Mouse (Mus musculus) gastrocnemius, adult 8-10 months (tissue): ENCODE results near the gene Zfp119b. TPM values are rescaled to one million over a fixed set of nuclear protein-coding genes. Genes with fewer than 3 reads are reported as not detected.

Source experiments
- total RNA-seq, 4 experiments: library from RNA; stranded (reverse); gene quantifications; 2 replicates each; pipeline ENCODE4 v1.2.4; 2022

Zfp119b gene
- total RNA-seq, 4 experiments from 2014 or later: 3.9 to 4.3 (median 3.9) TPM

Other genes with a start within 250 kb of the Zfp119b start
- gene Pot1b, start 236.9 kb downstream of the Zfp119b start, total RNA-seq: 1 to 10 TPM in 3 of 4 experiments, under 1 TPM in 1; 0.75 to 1.6 (median 1.4) TPM
- under 1 TPM in 2 of 4 experiments, not detected in 2; 0.16 to 0.22 TPM for gene Adgre4, start 199.5 kb downstream of the Zfp119b start, total RNA-seq
- 1 to 10 TPM; 3.5 to 4.4 (median 4.1) TPM for gene Zfp119a, start 70.6 kb downstream of the Zfp119b start, total RNA-seq
- gene Zfp959, start 57.4 kb downstream of the Zfp119b start, total RNA-seq: 1 to 10 TPM; 2.5 to 3.1 (median 2.9) TPM
- gene Ebi3, start 3.1 kb upstream of the Zfp119b start, total RNA-seq: not detected
- gene Yju2, start 9.6 kb upstream of the Zfp119b start, total RNA-seq: 1 to 10 TPM; 7.0 to 9.1 (median 8.1) TPM
- gene Shd, start 21.0 kb upstream of the Zfp119b start, total RNA-seq: under 1 TPM in 2 of 4 experiments, not detected in 2; 0.31 TPM
- gene Fsd1, start 37.0 kb upstream of the Zfp119b start, total RNA-seq: not detected
- gene Stap2, start 56.1 kb upstream of the Zfp119b start, total RNA-seq: 1 to 10 TPM; 1.7 to 3.2 (median 2.6) TPM
- gene Mpnd, start 56.2 kb upstream of the Zfp119b start, total RNA-seq: 10 to 100 TPM; 41.3 to 55.2 (median 42.4) TPM
- gene Sh3gl1, start 87.1 kb upstream of the Zfp119b start, total RNA-seq: 1 to 10 TPM; 5.5 to 8.9 (median 7.6) TPM
- gene Chaf1a, start 90.9 kb upstream of the Zfp119b start, total RNA-seq: 1 to 10 TPM in 1 of 4 experiments, under 1 TPM in 3; 0.47 to 1.6 (median 0.75) TPM
- 10 to 100 TPM; 66.1 to 85.8 (median 74.4) TPM for gene Ubxn6, start 125.5 kb upstream of the Zfp119b start, total RNA-seq
- 10 to 100 TPM; 23.6 to 26.7 (median 26.0) TPM for gene Hdgfl2, start 130.1 kb upstream of the Zfp119b start, total RNA-seq
- 100 to 1,000 TPM; 133 to 313 (median 179) TPM for gene Plin4, start 160.3 kb upstream of the Zfp119b start, total RNA-seq
- 10 to 100 TPM; 16.5 to 31.3 (median 22.8) TPM for gene Plin5, start 168.1 kb upstream of the Zfp119b start, total RNA-seq
- gene Lrg1, start 172.5 kb upstream of the Zfp119b start, total RNA-seq: 10 to 100 TPM; 10.7 to 24.5 (median 13.9) TPM
- gene Sema6b, start 190.8 kb upstream of the Zfp119b start, total RNA-seq: 1 to 10 TPM; 1.4 to 2.7 (median 1.9) TPM
- gene Tnfaip8l1, start 213.0 kb upstream of the Zfp119b start, total RNA-seq: under 1 TPM; 0.12 to 0.54 (median 0.25) TPM
- gene Mydgf, start 234.4 kb upstream of the Zfp119b start, total RNA-seq: 10 to 100 TPM; 14.9 to 16.8 (median 15.3) TPM